Mouse (Mus musculus) spleen, adult 2 months (tissue): ENCODE measurements around the gene Cables2.

Source experiments
- CTCF ChIP-seq: fragments of 200-500 bp; IDR thresholded peaks from 2 replicates; pipeline ENCODE4 v1.5.1; 2011; ENCODE audit warnings: mild to moderate bottlenecking, inconsistent platforms; ENCODE audit not compliant: insufficient read depth, insufficient read length, insufficient replicate concordance; ENCODE audit errors: extremely low read depth
- POLR2A ChIP-seq: fragments of 200-500 bp; IDR thresholded peaks from 2 replicates; pipeline ENCODE4 v1.6.1; 2011; ENCODE audit warnings: low read depth, low read length, inconsistent platforms

- TF ChIP-seq POLR2A (no peak), CTCF (no peak)
These were observed 21.5 kb downstream of the Cables2 start for GRCm38 (mm10) chr2:180251838-180252237.
